Mouse (Mus musculus) cerebellum, adult 2 months (tissue): ENCODE results near the gene Arl6ip5.

Experiments
- CTCF ChIP-seq: fragments of 200-500 bp; IDR thresholded peaks from 2 replicates; pipeline ENCODE4 v1.5.1; 2011; ENCODE audit warnings: low read depth, mild to moderate bottlenecking, control low read depth, low read length, moderate library complexity, borderline replicate concordance; ENCODE audit not compliant: insufficient read depth
- POLR2A ChIP-seq: fragments of 200-500 bp; IDR thresholded peaks from 2 replicates; pipeline ENCODE4 v1.6.1; 2011; ENCODE audit warnings: low read length, control low read depth, borderline replicate concordance; ENCODE audit not compliant: insufficient read depth

- TF ChIP-seq CTCF (no peak), POLR2A (peak; percentile 72)
These were observed at the start of gene Arl6ip5 for GRCm38 (mm10) chr6:97210191-97210961.
